Mouse (Mus musculus) liver, embryonic 11.5 days (tissue): ENCODE results near the gene Fuca2. TPM values are rescaled to one million over a fixed set of nuclear protein-coding genes. Genes with fewer than 3 reads are reported as not detected.
"Not testable (repeated sequence)": the region's sequence is repeated elsewhere in the genome, so short reads cannot be mapped to it uniquely, and the experiment has no call there.

Experiments
- ATAC-seq: fragments of 200-750 bp; cut with Nextera tagmentation; replicated peaks from 2 replicates; pipeline ENCODE4 v1.8.0; 2017; ENCODE audit warnings: moderate number of reproducible peaks, mild to moderate bottlenecking, moderate TSS enrichment, moderate library complexity; ENCODE audit not compliant: low FRiP score
- DNase-seq: peaks from one replicate; pipeline ENCODE4 v3.0.0-alpha.2; 2017; ENCODE audit warnings: low spot score
- H3K27ac ChIP-seq: fragments of 300-500 bp; sonication (generic); 2 replicates; pipeline ENCODE4 v1.5.1; 2014; ENCODE audit warnings: mild to moderate bottlenecking, low read depth, low read length, control low read depth
- H3K27me3 ChIP-seq: fragments of 300-500 bp; sonication (generic); replicated peaks from 2 replicates; pipeline ENCODE4 v1.6.1; 2014; ENCODE audit warnings: low read length, mixed read lengths; ENCODE audit not compliant: control insufficient read depth, insufficient read depth
- H3K36me3 ChIP-seq: fragments of 300-500 bp; sonication (generic); 2 replicates; pipeline ENCODE4 v1.6.1; 2014; ENCODE audit warnings: mild to moderate bottlenecking, low read length, moderate library complexity, mixed read lengths; ENCODE audit not compliant: control insufficient read depth, insufficient read depth
- H3K4me1 ChIP-seq: fragments of 300-500 bp; sonication (generic); replicated peaks from 2 replicates; pipeline ENCODE4 v1.6.1; 2014; ENCODE audit warnings: low read length, mixed read lengths; ENCODE audit not compliant: control insufficient read depth, insufficient read depth
- H3K4me2 ChIP-seq: fragments of 300-500 bp; sonication (generic); 2 replicates; pipeline ENCODE4 v1.6.1; 2014; ENCODE audit warnings: mild to moderate bottlenecking, control low read depth, moderate library complexity
- H3K4me3 ChIP-seq: fragments of 300-500 bp; sonication (generic); 2 replicates; pipeline ENCODE4 v1.5.1; 2014; ENCODE audit warnings: low read depth, low read length, control low read depth
- H3K9ac ChIP-seq: fragments of 300-500 bp; sonication (generic); 2 replicates; pipeline ENCODE4 v1.6.1; 2014; ENCODE audit warnings: low read depth, low read length, control low read depth
- H3K9me3 ChIP-seq: fragments of 300-500 bp; sonication (generic); 2 replicates; pipeline ENCODE4 v1.6.1; 2016; ENCODE audit warnings: low read length, inconsistent platforms, mixed read lengths; ENCODE audit not compliant: control insufficient read depth
- WGBS: fragments of 180-500 bp; shearing (Covaris S2); extraction: QIAGEN DNeasy Blood & Tissue Kit; methylation state at CpG from one replicate; pipeline ENCODE4 v1.1.7; 2014; 5-methylcytosine and 5-hydroxymethylcytosine counted together
- polyA plus RNA-seq: library from polyadenylated mRNA; unstranded; fragments of >200 nt; fragmentation: Nextera tagmentation; extraction: Ambion mirVana; gene quantifications from 2 replicates; pipeline ENCODE4 v1.2.1, GENCODE M21; 2014

Fuca2 gene
- polyA plus RNA-seq, 1 experiment from 2014 or later, result 85.0 TPM

DNA sequence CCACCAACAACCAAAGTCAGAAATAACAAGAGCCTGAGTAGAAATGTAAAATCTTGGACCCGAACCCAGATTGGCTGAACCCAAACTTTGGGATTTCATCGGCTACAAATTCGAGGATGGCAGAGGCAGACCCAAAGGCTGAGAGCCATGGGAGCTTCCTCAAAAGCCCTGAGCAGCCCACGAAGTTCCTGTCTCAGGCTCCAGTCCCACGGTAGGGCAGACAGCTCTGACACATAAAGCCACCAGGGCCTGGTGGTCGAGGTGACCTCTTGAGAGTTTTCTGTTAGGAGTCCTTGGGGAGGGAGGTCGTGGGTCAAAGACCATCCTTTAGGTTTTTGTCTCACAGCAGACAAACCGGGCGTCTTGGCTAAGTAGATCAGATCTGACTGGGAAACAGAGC is 1.1 kb downstream of the Fuca2 start:
- DNase-seq (no peak), ATAC-seq (no peak)
- WGBS, result 38% methylated on average over 9 of the region's 9 CpGs
- Histone ChIP-seq H3K27me3 (no peaks in the 10 kb centered on the region), H3K4me2 (peak overlapping the region; percentile 79), H3K4me1 (peaks cover 8% of the 10 kb centered on the region), H3K4me3 (peak overlapping the region; percentile 69), H3K9me3 (no peaks in the 10 kb centered on the region), H3K9ac (peak overlapping the region; percentile 80), H3K27ac (peak overlapping the region; percentile 32; the same call in 1 of the 2 replicates), H3K36me3 (peaks cover 4% of the 10 kb centered on the region; the same call in 1 of the 2 replicates)

DNA sequence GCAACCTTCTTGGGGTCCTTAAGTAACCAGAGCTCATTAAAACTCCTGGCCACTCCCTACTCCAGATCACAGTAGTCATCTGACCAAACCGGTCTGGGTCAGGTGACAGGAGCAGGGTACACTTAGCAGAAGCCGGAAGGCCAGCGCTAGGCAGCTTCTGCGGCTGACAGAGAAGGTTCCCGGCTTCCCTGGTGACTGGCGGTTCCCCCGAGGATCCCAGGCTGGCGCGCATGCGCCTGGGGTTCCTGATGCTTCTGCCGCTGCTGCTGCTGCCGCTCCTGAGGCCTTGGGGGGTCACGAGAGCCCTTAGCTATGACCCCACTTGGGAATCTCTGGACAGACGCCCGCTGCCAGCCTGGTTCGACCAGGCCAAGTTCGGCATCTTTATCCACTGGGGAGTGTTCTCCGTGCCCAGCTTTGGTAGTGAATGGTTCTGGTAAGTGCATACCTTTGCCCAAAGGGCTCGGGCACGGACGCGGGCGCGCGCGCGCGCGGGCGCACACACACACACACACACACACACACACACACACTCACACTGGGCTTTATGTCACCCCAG is 1.7 kb downstream of the Fuca2 start:
- Histone ChIP-seq H3K36me3 (peaks cover 4% of the 10 kb centered on the region; the same call in 1 of the 2 replicates), H3K9ac (peak overlapping the region; percentile 80), H3K4me3 (peak overlapping the region; percentile 69), H3K27me3 (no peaks in the 10 kb centered on the region), H3K4me1 (peaks cover 10% of the 10 kb centered on the region), H3K9me3 (no peaks in the 10 kb centered on the region), H3K4me2 (peak overlapping the region; percentile 79), H3K27ac (peak overlapping the region; percentile 81)
- WGBS, result under 1% methylated on average over 29 of the region's 30 CpGs
- peak; percentile 85 for DNase-seq
- ATAC-seq, result peak; percentile 85

DNA sequence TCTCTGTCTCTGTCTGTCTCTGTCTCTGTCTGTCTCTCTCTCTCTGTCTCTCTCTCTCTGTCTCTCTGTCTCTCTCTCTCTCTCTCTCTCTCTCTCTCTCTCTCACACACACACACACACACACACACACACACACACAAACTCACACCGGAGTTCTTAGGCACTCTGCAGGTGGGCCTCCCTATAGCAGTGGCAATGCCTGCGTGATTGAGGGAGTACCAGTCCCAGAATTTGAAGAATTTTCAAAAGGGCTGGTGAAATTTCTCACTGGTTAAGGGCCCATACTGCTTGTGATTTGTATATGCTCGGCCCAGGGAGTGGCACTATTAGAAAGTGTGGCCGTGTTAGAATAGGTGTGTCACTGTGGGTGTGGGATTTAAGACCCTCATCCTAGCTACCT is 2.2 kb downstream of the Fuca2 start:
- H3K36me3 ChIP-seq, H3K27me3 ChIP-seq, H3K9me3 ChIP-seq, ATAC-seq, DNase-seq, H3K4me1 ChIP-seq: not testable (repeated sequence)
- Histone ChIP-seq H3K4me3 (peak overlapping the region; percentile 69), H3K27ac (peak overlapping the region; percentile 81), H3K4me2 (peak overlapping the region; percentile 79), H3K9ac (peak overlapping the region; percentile 80)
- WGBS, result 51% methylated on average over 4 of the region's 4 CpGs

DNA sequence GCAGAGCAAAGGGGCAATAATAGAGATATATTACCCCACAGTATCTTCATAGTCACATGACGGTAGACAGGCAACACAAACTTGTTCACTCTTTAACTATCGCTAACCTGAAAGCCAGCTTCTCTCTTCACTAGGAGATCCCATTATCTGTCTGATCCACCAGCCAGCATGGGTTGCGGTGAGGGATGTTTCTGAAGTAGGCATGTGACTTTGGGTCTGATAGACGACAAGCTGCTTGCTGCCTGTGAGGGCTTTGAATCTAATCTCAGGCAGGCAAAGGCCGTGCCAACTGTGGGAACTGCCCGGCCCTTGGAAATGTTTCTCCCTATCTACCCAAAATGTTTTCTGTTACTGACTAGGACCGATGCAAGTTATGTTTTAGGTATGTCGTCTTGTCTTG is 3.0 kb downstream of the Fuca2 start:
- peak; percentile 90 for ATAC-seq

DNA sequence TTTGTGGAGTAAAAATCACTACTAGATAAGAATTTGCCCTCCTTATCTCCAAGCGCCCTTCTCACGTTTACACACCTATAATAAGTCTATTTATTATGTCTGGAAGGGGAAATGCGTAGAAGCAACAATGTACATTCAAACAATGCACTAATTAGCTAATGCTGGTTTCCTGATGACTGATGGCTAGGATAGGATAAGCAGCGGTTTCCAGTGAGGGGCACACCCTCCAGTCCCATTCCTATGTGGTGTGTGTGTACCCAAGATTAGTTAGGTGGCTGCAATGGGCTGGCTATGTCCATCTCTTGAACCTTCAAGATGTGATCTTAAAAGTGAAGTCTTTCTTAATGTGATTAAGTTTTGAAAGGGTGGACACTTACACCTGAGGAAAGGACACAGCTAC is 22.5 kb downstream of the Fuca2 start:
- no peaks in the 10 kb centered on the region for H3K27me3 ChIP-seq
- WGBS, result 58% methylated on average over 4 of the region's 4 CpGs
- peak; percentile 97 for ATAC-seq
- H3K4me2 ChIP-seq, result peak overlapping the region; percentile 23; the same call in 1 of the 2 replicates
- H3K9ac ChIP-seq, result no peak overlapping the region
- H3K9me3 ChIP-seq, result no peaks in the 10 kb centered on the region
- H3K4me1 ChIP-seq, result peaks cover 16% of the 10 kb centered on the region
- no peaks in the 10 kb centered on the region for H3K36me3 ChIP-seq
- no peak overlapping the region for H3K4me3 ChIP-seq
- peak overlapping the region; percentile 38 for H3K27ac ChIP-seq
- DNase-seq, result no peak

More for the DNA sequence above, 3.0 kb downstream of the Fuca2 start:
- Histone ChIP-seq H3K27ac (peak overlapping the region; percentile 88), H3K36me3 (peaks cover 4% of the 10 kb centered on the region; the same call in 1 of the 2 replicates), H3K27me3 (no peaks in the 10 kb centered on the region), H3K9ac (peak overlapping the region; percentile 48; the same call in 1 of the 2 replicates), H3K4me3 (peak overlapping the region; percentile 69), H3K4me2 (peak overlapping the region; percentile 79), H3K4me1 (peaks cover 10% of the 10 kb centered on the region), H3K9me3 (no peaks in the 10 kb centered on the region)
- DNase-seq, result no peak
- WGBS, result 44% methylated on average over 8 of the region's 8 CpGs

DNA sequence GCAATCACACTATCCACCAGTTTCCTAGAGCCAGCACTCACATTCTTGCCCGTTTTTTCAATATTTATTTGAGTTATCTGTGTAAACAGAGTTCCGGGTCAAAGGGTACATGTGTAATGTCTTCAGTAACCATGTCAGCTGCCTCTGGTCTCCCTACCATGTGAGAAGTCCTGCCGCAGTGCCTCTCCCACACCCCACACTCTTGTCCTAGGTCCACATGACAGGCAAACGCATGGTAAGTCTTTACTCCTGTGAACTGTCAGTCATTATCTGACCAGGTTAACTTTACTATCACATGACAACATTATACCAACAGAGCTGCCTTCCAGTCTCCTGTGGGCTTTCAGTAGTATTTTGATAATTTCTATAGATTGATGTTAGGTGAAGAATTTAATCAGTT is 28.8 kb downstream of the Fuca2 start:
- H3K27me3 ChIP-seq, result no peaks in the 10 kb centered on the region
- ATAC-seq (no peak), DNase-seq (no peak)
- no peaks in the 10 kb centered on the region for H3K36me3 ChIP-seq
- H3K27ac ChIP-seq, result no peak overlapping the region
- H3K9me3 ChIP-seq, result no peaks in the 10 kb centered on the region
- no peak overlapping the region for H3K9ac ChIP-seq
- WGBS, result 68% methylated on average over 4 of the region's 4 CpGs
- H3K4me3 ChIP-seq, result no peak overlapping the region
- H3K4me1 ChIP-seq, result no peaks in the 10 kb centered on the region
- H3K4me2 ChIP-seq, result no peak overlapping the region

DNA sequence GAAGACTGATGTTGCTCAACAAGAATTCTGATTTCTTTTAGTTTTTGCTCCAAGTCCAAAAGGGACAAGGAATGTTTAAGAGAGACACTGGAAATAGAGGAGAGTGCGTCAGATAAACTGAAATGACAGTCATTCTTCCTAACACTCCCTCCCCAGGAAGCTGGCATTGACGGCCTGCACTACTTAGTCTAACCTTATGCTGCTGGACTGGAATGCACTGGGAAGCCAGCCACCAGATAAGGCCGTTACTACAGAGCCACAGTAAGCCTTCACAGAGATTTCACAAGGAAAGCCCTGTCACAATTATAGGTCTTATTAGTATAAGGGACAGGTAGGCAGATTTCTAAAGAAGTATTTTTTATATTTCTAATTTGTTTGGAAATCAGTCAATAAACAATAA is 35.4 kb downstream of the Fuca2 start:
- Histone ChIP-seq H3K9me3 (no peaks in the 10 kb centered on the region), H3K27ac (no peak overlapping the region), H3K27me3 (no peaks in the 10 kb centered on the region), H3K4me2 (no peak overlapping the region), H3K4me1 (no peaks in the 10 kb centered on the region), H3K4me3 (no peak overlapping the region), H3K9ac (no peak overlapping the region), H3K36me3 (peaks cover 7% of the 10 kb centered on the region; the same call in 1 of the 2 replicates)
- DNase-seq, result no peak
- WGBS, result 70% methylated on average over 3 of the region's 3 CpGs
- ATAC-seq, result no peak

DNA sequence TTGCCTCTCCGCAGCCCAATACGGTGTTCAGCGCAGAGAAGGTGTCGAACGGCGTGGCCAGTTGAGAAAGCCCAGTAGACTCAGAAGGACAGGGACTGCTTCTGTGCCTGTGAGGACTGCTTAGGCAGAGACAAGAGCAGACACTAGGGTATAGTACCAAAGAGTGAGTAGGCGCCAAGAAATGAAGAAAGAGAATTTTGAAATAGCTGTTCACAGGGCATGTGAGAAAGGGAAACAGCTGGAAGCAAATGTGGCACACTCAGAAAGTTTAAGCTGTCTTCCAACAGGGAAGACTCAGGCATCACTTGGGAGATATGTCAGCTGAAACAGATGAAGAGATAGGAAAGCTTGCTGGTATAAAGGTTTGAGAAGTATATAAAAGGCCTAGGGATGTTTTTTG is 37.4 kb downstream of the Fuca2 start:
- Histone ChIP-seq H3K27ac (no peak overlapping the region), H3K27me3 (no peaks in the 10 kb centered on the region), H3K4me3 (no peak overlapping the region), H3K9ac (no peak overlapping the region), H3K36me3 (peaks cover 7% of the 10 kb centered on the region; the same call in 1 of the 2 replicates), H3K9me3 (no peaks in the 10 kb centered on the region), H3K4me2 (no peak overlapping the region), H3K4me1 (no peaks in the 10 kb centered on the region)
- WGBS, result 95% methylated on average over 7 of the region's 7 CpGs
- ATAC-seq (no peak), DNase-seq (no peak)

DNA sequence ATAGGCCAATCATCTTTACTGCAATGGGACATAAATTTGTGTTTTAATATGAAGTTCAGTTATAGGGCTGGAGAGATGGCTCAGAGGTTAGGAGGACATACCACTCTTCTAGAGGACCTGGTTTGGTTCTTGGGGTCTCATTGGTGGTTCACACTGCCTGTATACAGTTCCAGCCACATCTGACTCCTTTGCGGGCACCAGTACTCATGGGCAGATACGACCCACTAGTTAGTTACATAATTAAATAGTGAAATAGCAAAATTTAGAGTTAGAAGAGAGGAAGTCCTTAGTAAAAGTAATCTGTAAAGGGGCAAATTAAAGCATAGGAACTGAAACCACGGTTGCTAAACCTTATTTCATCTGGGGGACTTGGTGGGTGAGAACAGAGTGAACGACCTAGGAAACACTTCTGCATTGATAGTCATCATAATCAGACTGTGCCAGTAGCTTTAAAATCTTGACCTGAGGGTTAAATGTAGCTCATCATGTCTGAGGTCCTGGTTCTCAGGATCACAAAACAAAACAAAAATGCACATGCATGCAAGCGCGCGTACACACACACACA is 40.5 kb downstream of the Fuca2 start:
- WGBS, result 91% methylated on average over 7 of the region's 7 CpGs

More for the DNA sequence above, 40.5 kb downstream of the Fuca2 start:
- Histone ChIP-seq H3K4me1 (no peaks in the 10 kb centered on the region), H3K4me2 (no peak overlapping the region), H3K9ac (no peak overlapping the region), H3K27me3 (no peaks in the 10 kb centered on the region), H3K9me3 (no peaks in the 10 kb centered on the region), H3K4me3 (no peak overlapping the region), H3K36me3 (peaks cover 10% of the 10 kb centered on the region; the same call in 1 of the 2 replicates), H3K27ac (no peak overlapping the region)
- ATAC-seq (no peak), DNase-seq (no peak)
